Mouse (Mus musculus) spleen, adult 2 months (tissue): ENCODE data around the gene Ap2b1. TPM values are rescaled to one million over a fixed set of nuclear protein-coding genes. Genes with fewer than 3 reads are reported as not detected.

ENCODE experiments used
- DNase-seq, 2 experiments: peaks; one replicate each; pipeline versions ENCODE4 v3.0.0 to v3.0.0-alpha.2; 2012 to 2021; ENCODE audit warnings: low spot score in 2 of 2, low read depth in 1 of 2
- H3K27ac ChIP-seq: fragments of 200-500 bp; 2 replicates; pipeline ENCODE4 v1.5.1; 2012; ENCODE audit warnings: low read length, inconsistent platforms; ENCODE audit not compliant: insufficient read depth
- H3K27me3 ChIP-seq: fragments of 200-500 bp; 2 replicates; pipeline ENCODE4 v1.6.1; 2012; ENCODE audit warnings: mild to moderate bottlenecking, moderate library complexity, low read length, inconsistent platforms; ENCODE audit not compliant: control insufficient read depth, insufficient read depth
- H3K36me3 ChIP-seq: fragments of 200-500 bp; 2 replicates; pipeline ENCODE4 v1.6.1; 2012; ENCODE audit warnings: mild to moderate bottlenecking, low read length, inconsistent platforms; ENCODE audit not compliant: control insufficient read depth, insufficient read depth
- H3K4me1 ChIP-seq: fragments of 200-500 bp; 2 replicates; pipeline ENCODE4 v1.6.1; 2011; ENCODE audit warnings: inconsistent platforms; ENCODE audit not compliant: control insufficient read depth, insufficient read depth, insufficient read length
- H3K4me3 ChIP-seq: fragments of 200-500 bp; 2 replicates; pipeline ENCODE4 v1.5.1; 2011; ENCODE audit warnings: mild to moderate bottlenecking, inconsistent platforms; ENCODE audit not compliant: insufficient read depth, insufficient read length; ENCODE audit errors: extremely low read depth
- CTCF ChIP-seq: fragments of 200-500 bp; IDR thresholded peaks from 2 replicates; pipeline ENCODE4 v1.5.1; 2011; ENCODE audit warnings: mild to moderate bottlenecking, inconsistent platforms; ENCODE audit not compliant: insufficient read depth, insufficient read length, insufficient replicate concordance; ENCODE audit errors: extremely low read depth
- POLR2A ChIP-seq: fragments of 200-500 bp; IDR thresholded peaks from 2 replicates; pipeline ENCODE4 v1.6.1; 2011; ENCODE audit warnings: low read depth, low read length, inconsistent platforms
- WGBS: fragments of 180-500 bp; shearing (Covaris S2); methylation state at CpG from one replicate; pipeline ENCODE4 v1.1.7; 2018; 5-methylcytosine and 5-hydroxymethylcytosine counted together
- polyA plus RNA-seq: library from polyadenylated mRNA; depleted of rRNA; stranded (reverse); fragments of >200 nt; gene quantifications from 2 replicates; pipeline ENCODE4 v1.2.3, GENCODE M21; 2012

The Ap2b1 gene
- polyA plus RNA-seq, 1 experiment: 26.1 TPM

DNA sequence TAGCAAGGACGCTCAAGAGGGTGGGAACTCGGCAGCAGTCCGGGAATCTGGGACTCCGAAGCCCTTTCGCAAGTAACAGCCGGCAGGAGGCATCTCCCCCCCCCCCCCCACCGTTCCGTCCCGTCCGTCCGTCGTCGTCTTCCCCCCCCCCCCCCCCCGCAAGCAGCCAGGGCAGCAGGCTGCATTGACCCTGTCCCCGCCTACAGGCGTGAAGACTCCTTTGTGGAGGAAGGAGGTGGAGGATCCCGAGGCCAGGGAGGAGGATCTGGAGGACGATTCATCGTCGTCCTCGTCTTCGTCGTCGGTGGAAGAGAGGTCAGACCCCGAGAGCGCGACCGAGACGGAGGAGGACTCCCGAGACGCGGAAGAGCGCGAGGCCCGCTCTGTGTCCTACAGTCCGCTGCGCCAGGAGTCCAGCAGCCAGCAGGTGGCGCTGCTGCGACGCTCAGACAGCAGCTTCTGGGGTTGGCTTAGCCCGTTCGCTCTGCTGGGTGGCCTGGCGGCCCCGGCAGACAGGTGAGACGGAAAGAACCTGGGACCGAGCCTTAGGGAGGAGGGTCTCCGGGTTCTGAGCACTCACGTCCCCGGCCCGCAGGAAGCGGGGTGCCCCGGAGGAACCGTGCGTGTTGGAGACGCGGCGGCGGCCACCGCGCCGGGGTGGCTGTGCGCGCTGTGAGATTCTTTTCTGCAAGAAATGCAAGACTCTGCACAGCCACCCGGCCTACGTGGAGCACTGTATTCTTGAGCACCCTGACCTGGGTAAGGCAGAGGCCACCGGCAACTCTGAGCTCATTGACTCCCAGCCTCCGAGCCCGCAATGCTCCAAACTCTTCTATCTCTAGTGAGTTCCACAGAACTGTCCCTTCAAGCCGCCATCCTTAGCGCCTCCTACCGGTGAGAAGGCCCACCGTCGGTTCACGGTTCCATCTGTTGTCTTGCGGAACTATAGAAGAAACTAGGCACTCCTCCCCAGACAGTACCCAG is 141.5 kb downstream of the Ap2b1 start:
- WGBS: under 1% methylated on average over 64 of the region's 75 CpGs
- Histone ChIP-seq H3K4me3 (peak overlapping the region; percentile 68), H3K4me1 (peaks cover 5% of the 10 kb centered on the region; the same call in 1 of the 2 replicates), H3K27ac (no peak overlapping the region; the same call in 1 of the 2 replicates), H3K36me3 (no peaks in the 10 kb centered on the region), H3K27me3 (no peaks in the 10 kb centered on the region; the same call in 1 of the 2 replicates)
- peak; percentile 99 for TF ChIP-seq CTCF
- TF ChIP-seq POLR2A: peak; percentile 19; the same call in 1 of the 2 replicates
- peak; percentile 83 to 84 for DNase-seq

DNA sequence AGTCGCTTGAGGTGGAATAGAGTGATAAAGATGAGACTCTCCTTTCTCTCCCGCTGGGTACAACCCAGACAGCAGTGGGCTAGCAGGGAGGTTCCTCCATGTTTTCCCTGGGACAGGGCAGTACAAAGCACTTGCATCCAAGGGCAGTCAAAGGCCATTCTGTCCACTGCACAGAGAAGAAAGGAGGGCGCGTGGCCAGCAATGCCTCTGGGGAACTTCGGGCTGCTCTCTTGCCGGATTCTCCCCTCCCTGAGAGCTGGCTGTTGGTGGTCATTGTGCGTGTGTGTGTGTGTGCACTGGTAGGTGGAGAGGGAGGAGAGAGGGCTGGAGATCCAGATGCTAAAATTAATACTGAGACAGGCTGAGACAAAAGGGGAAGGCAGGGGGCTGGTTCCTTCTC is 142.4 kb downstream of the Ap2b1 start:
- TF ChIP-seq CTCF (no peak), POLR2A (no peak)

DNA sequence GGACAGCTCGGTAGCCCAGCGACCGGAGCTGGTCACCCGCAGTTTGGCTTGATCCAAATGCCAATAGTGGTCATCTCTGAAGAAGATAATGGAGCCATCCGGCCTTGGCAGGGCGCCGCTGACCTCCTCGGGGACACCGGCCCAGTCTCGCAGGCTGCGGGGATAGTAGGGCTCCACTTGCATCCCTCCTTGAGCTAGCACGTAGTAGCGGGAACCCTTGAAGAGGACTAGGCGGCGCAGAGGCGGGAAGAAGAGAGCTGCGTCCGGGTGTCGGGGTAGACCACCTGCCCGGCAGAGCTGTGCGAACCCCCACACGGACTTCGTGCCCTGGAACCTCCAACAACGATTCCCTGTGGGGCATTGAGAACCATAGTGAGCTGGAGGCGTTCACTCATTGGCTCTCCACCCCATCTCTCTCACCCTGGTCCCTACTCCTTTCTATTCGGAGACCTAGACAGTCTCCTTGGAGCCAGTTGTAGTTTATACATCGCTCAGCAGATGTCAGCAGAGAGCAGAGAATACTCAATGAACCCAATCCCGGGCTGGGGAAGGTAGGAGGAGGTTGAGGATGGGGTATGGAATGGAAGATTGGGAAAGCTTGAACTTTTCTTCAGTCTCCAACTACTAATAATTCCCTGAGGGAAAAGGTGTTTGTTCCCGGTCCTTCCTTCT is 143.9 kb downstream of the Ap2b1 start:
- Histone ChIP-seq H3K4me3 (no peak overlapping the region), H3K4me1 (peaks cover 5% of the 10 kb centered on the region; the same call in 1 of the 2 replicates), H3K36me3 (no peaks in the 10 kb centered on the region), H3K27me3 (no peaks in the 10 kb centered on the region; the same call in 1 of the 2 replicates), H3K27ac (no peak overlapping the region)
- WGBS: 25% methylated on average over 29 of the region's 29 CpGs
- TF ChIP-seq CTCF (peak; percentile 46; the same call in 1 of the 2 replicates), POLR2A (no peak)
- peak; percentile 19 to 61 for DNase-seq

More for the DNA sequence above, 142.4 kb downstream of the Ap2b1 start:
- peaks cover 5% of the 10 kb centered on the region; the same call in 1 of the 2 replicates for H3K4me1 ChIP-seq
- H3K4me3 ChIP-seq: no peak overlapping the region
- WGBS: 69% methylated on average over 7 of the region's 7 CpGs
- DNase-seq: no peak
- H3K36me3 ChIP-seq: no peaks in the 10 kb centered on the region
- no peak overlapping the region for H3K27ac ChIP-seq
- no peaks in the 10 kb centered on the region; the same call in 1 of the 2 replicates for H3K27me3 ChIP-seq

DNA sequence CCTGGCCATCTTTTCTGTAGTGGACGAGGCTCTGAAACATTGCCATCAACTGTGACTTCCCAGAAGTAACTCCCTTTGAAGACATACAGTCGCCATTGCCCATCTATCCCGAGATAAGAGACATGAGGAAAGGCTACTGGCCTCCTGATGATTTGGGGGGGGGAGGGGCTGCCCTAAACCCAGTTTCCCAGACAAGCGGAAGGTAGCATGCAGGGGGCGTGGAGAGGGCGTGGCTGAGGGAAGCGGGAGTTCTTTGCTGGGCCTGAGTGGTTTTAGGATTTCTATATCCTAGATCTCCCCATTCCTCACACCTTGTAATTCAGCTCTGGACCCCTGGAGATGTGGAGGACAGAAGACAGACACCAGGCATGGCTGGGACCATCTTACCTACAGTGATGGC is 145.0 kb downstream of the Ap2b1 start:
- peaks cover 5% of the 10 kb centered on the region; the same call in 1 of the 2 replicates for H3K4me1 ChIP-seq
- no peaks in the 10 kb centered on the region for H3K36me3 ChIP-seq
- H3K4me3 ChIP-seq: no peak overlapping the region
- TF ChIP-seq POLR2A (no peak), CTCF (no peak)
- WGBS: 11% methylated on average over 7 of the region's 7 CpGs
- DNase-seq: no peak
- no peak overlapping the region for H3K27ac ChIP-seq
- H3K27me3 ChIP-seq: no peaks in the 10 kb centered on the region; the same call in 1 of the 2 replicates

DNA sequence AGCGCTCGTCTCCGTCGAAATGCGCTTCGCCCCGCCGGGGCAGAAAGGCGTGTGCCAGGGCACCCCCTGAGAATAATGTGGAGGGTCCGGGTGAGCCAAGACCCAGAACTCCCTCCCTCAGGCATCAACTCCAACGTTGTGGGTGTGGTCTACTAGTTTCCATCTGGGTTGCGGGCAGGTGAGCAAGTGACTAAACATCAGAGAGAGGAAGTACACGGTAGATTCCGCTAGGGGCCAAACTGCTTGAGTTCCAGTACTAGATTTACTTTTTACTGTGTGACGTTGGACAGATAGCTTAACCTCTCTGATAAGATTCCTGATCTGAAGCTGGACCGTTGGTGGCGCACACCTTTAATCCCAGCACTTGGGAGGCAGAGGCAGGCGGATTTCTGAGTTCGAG is 146.2 kb downstream of the Ap2b1 start:
- Histone ChIP-seq H3K4me3 (peak overlapping the region; percentile 38; the same call in 1 of the 2 replicates), H3K27me3 (no peaks in the 10 kb centered on the region; the same call in 1 of the 2 replicates), H3K27ac (no peak overlapping the region), H3K36me3 (no peaks in the 10 kb centered on the region), H3K4me1 (peaks cover 5% of the 10 kb centered on the region; the same call in 1 of the 2 replicates)
- no peak for TF ChIP-seq POLR2A
- TF ChIP-seq CTCF: no peak
- 28% methylated on average over 19 of the region's 19 CpGs for WGBS
- peak in 1 of 2 experiments; percentile 30 for DNase-seq

DNA sequence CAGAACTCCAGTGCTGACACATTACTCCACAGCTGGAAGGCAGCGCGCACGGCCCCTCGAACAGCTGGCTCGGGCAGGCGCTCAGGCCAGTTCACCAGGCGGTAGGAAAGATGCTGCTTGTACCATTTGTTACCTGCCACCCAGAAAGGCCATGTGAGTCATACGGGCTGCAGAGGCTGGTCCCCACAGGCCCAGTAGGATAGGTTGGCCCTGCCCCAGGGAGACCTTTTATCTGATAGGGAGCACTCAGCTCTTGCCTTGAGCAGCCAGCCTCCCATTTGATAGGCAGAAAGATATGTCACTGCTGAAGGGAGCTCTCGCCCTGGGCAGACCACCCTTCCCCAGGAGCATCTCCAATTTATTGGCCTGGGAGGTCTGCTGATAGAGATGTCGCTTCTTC is 148.8 kb downstream of the Ap2b1 start:
- H3K36me3 ChIP-seq: no peaks in the 10 kb centered on the region
- H3K4me1 ChIP-seq: peaks cover 5% of the 10 kb centered on the region; the same call in 1 of the 2 replicates
- 84% methylated on average over 10 of the region's 10 CpGs for WGBS
- no peaks in the 10 kb centered on the region; the same call in 1 of the 2 replicates for H3K27me3 ChIP-seq
- TF ChIP-seq POLR2A: no peak
- no peak for TF ChIP-seq CTCF
- no peak overlapping the region for H3K27ac ChIP-seq
- no peak overlapping the region for H3K4me3 ChIP-seq
- no peak for DNase-seq
